Mouse (Mus musculus): Measurements from ENCODE around the gene Cd8b1.

Cd8b1 gene

GRCm38 (mm10) chr6:71351201-71351600 lies 28.6 kb downstream of the Cd8b1 start:
- DNase-seq (ENCODE audit: low spot score): no peak

DNA sequence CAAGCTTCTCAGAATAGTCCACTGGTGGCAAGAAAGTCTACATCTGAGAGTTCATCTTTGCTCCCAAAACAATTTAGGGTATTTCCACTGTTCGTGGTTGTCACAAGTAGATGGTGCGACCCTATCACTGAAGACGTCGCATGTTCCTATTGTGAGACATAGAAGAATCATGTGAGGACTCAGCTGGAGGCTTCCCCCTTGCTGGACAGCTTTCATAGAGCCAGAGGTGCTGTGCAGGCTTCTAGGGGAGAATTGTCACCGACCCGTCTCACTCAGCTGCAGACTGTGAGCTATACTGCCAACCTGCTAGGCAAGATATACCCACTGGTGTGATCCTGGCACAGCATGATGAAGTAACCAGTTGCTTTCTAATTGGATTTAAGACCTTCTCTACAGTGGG lies 29.6 kb downstream of the Cd8b1 start:
- no peak for DNase-seq (ENCODE audit: low spot score)

DNA sequence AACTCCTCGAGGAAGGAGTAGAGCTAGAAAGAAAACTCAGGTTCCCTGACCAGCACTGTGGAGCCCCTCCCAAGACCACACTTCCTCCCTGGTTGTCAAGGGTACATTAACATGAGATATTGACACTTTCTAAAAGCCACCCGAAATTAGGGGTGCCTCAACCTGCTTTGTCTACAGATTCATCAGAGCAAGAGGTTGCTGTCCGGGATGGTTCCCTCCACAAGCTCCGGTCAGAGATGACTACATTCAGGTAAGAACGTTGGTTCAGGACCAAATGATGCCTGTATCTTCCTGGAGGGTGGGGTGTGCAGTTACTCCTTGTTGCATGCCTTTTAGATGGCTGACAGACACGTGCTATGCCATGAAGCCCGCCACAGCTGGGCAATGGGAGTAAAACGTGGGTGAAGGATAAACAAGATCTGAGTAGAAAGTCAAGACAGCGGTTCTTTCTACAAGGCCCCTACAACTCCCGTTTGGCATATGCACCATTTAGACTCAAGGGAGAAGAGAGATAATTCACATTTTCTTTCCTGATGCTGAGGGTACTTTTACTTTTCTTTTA lies 30.4 kb downstream of the Cd8b1 start:
- DNase-seq (ENCODE audit: low spot score): no peak

- no peak for DNase-seq (ENCODE audit: low spot score)
These were observed 31.1 kb downstream of the Cd8b1 start for GRCm38 (mm10) chr6:71353722-71354121.

DNA sequence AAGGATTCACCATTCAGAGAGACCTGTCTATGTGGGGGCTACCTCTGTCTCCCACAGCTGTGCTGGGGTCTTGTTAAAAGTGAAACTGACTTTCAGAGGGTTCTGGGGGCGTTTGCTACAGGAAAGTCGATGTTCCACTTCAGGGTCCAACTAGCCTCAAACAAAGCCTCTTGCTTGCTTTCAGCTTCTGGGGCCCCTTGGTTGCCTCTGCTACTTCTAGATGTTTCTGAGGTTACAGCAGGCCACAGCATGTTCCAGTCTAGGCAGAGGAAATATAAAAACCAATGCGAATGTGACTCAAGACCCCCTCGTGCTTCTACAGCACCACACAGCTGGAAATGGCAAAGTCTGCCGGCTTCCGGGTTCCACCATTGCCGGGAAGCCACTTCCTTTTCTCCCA lies 34.9 kb downstream of the Cd8b1 start:
- DNase-seq (ENCODE audit: low spot score): no peak

GRCm38 (mm10) chr6:71360221-71360620 lies 37.6 kb downstream of the Cd8b1 start:
- DNase-seq (ENCODE audit: low spot score): no peak

DNA sequence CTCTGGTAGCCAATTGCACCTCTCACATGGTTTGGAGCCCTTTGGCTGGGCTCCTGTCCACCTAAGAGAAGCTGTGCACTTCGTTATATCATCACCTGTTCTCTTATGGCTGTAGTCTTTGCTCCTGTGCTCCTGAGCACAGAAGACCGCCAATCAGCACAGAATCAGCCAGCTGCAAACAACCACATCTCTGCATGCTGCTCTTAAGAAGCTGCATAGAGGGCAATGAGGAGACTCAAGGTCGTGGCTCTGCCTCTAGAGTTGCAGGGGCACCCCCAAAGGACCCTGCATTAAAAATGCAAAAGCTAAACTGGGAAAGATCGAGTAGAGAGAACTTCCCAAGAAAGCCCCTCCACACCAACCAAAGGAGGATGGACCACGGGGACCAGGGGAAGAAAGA lies 38.2 kb downstream of the Cd8b1 start:
- DNase-seq (ENCODE audit: low spot score): no peak

DNA sequence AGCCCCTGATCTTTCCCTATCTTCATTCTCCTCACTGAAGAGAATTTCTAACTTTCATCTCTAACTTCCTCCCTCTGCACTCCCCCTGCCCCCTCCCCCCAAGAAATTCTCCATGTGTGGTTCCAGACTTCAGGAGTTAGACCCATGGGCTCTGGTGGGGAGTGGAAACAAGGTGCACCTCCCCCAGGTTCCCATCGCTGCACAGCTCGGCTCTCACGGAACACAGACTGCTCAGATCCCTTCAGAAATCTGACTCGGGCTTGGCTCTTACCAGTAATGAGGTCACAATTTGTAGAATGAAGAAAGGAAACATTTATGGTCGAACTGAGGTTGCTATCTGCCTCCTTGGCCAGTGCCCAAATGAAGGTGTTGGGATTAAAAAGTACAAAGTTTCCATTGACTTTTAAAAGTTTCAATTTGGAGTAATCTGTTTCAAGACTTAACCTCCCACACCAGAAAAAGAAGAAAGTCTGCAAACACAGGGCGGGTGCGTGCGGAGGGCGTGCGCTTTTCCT lies 38.6 kb downstream of the Cd8b1 start:
- DNase-seq (ENCODE audit: low spot score): no peak

DNA sequence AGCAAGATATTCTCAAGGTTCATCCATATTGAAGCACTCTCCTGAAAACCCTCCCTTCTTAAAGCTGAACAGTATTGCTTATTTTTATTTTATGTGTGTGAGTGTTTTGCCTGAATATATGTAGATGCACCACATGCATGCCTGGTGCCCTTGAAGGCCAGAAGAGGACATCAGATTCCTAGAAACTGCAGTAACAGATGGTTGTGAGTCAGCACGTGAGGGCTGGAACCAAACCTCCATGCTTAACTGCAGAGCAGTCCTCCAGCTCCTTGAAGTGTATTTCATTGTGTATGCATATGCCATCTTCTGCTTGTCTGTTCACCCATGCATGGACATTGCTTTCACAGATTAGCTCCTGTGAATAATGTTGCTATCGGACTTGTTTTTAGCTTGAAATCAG lies 41.4 kb downstream of the Cd8b1 start:
- no peak for DNase-seq (ENCODE audit: low spot score)

DNA sequence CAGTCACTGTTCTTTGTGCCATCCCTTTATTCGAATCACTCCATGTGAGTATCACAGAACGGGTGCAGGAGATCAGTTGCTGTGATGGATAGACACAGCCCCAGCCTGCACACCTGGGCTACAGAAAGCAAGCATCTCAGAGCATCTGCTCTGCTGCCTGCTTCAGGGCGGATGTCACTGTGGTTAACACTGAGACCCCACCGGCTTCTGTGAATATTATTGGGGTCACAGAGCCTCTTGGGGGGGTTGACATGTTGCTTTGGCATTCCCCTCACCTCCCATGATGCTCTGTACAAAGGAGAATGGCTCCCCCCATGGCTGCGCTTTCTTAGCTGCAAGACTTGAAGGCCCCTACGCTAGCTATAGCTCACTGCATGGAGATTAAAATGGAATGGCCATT lies 46.8 kb downstream of the Cd8b1 start:
- no peak for DNase-seq (ENCODE audit: low spot score)

- no peak for DNase-seq (ENCODE audit: low spot score)
These were observed 48.6 kb downstream of the Cd8b1 start for GRCm38 (mm10) chr6:71371085-71371605.

GRCm38 (mm10) chr6:71372041-71372720 lies 49.6 kb downstream of the Cd8b1 start:
- no peak for DNase-seq (ENCODE audit: low spot score)

- DNase-seq (ENCODE audit: low spot score): no peak
These were observed 50.7 kb downstream of the Cd8b1 start, which contains the start of gene Cd8a for GRCm38 (mm10) chr6:71373249-71373775. TSS of gene Cd8a (plus strand) at chr6:71373427.

- no peak for DNase-seq (ENCODE audit: low spot score)
These were observed 51.8 kb downstream of the Cd8b1 start for GRCm38 (mm10) chr6:71374311-71374829.

DNA sequence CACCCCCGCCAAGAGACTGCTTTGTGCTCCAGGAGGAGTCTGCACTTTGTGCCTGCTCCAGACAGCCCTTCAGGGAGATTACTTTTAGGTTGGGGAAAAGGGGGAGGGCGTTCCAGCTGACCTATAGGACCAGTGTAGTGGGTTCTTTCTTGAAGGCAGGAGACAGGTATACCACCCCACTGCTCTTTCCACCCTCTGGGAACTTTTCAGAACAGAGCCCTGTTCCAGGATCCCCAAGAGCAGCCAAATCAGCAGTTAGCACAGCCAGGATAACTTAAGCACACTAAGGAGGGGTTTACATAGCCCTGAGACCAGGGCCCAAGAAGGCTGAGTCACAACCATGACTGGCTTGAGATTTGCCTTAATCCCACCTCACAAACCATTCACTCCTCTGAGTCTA lies 52.3 kb downstream of the Cd8b1 start:
- DNase-seq (ENCODE audit: low spot score): no peak

DNA sequence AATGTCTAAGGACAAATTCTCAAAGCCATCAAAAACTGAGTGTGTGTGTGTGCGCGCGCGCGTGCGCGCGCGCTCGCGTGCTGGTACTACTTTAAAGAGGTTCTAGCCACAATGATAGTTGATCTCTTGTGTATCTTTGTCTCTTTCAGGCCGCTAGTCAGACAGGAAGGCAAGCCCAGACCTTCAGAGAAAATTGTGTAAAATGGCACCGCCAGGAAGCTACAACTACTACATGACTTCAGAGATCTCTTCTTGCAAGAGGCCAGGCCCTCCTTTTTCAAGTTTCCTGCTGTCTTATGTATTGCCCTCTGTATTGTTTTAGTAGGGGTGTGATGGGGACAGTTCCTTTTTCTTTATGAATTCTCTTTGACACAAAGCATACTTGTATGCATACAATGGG lies 54.1 kb downstream of the Cd8b1 start:
- DNase-seq (ENCODE audit: low spot score): no peak

GRCm38 (mm10) chr6:71381654-71382053 lies 59.1 kb downstream of the Cd8b1 start:
- DNase-seq (ENCODE audit: low spot score): no peak

All from urinary bladder, postnatal 10 days (tissue).